In the genomic region with DNA sequence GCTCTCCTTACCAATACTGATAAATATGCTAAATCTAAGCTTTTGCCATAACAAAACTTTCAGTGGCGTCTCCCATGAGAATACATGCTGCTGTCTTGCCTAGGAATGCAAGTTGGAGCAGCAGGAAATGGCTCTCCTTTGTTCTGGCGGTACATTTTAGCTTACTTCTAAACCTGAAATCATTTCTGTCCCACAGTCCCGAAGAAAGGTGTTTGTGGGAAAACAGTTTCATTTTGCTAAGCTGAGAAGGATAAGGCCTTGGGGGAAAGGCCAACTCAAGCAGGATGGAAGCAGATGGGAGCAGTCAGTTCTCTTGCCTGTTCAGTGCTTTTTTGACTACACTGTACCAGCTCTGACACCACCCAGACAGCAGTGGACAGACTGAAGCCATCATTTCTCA, we compare ENCODE assay signal across 20 mouse cellular contexts. TPM values are rescaled to one million over a fixed set of nuclear protein-coding genes. Genes with fewer than 3 reads are reported as not detected.
DNase-seq lines count a peak whose midpoint lies in the region; ATAC-seq and TF ChIP-seq lines count a peak whose summit lies in the region.
"Had no signal": no experiment of that assay in that cellular context is flagged by ENCODE, and none has a peak within 500 bp of the region (broad histone marks: within the 10 kb centered on the region; RNA-seq: fewer than 3 reads in every experiment).

No protein-coding gene starts in this region.

- ATAC-seq in stomach, embryonic 14.5 days (ENCODE audit: insufficient number of reproducible peaks, insufficient read depth, low FRiP score, low read depth) = no peak
- ATAC-seq in stomach, postnatal 0 days (ENCODE audit: low FRiP score, low TSS enrichment) = no peak
- no peak for ATAC-seq in stomach, embryonic 16.5 days (ENCODE audit: insufficient read depth, low FRiP score)
- ATAC-seq: midbrain, embryonic 13.5 days had no signal

- no peak for TF ChIP-seq POLR2A in kidney, adult 2 months (IDR thresholded peaks at IDR 0.05; ENCODE audit: low read depth, low read length)

- no peaks in the 10 kb centered on the region; the same call in 1 of the 2 replicates for H3K4me1 ChIP-seq in kidney, adult 2 months (ENCODE audit: control insufficient read depth, insufficient read depth, low read length)
- H3K4me1 ChIP-seq in stomach, embryonic 14.5 days (ENCODE audit: control insufficient read depth, insufficient read depth, low read length) = peaks cover 19% of the 10 kb centered on the region; the same call in 1 of the 2 replicates
- no peaks in the 10 kb centered on the region for H3K4me1 ChIP-seq in stomach, postnatal 0 days (replicated peaks; ENCODE audit: control insufficient read depth, insufficient read depth)
- H3K4me1 ChIP-seq in stomach, embryonic 16.5 days (ENCODE audit: control insufficient read depth, insufficient read depth, low read length) = peaks cover 3% of the 10 kb centered on the region; the same call in 1 of the 2 replicates
- H3K4me1 ChIP-seq: embryonic facial prominence, embryonic 15.5 days; hindbrain, embryonic 10.5 days; midbrain, embryonic 13.5 days; neural tube, embryonic 15.5 days had no signal

- no peak overlapping the region for H3K9ac ChIP-seq in stomach, embryonic 14.5 days (replicated peaks; ENCODE audit: low read depth, low read length)
- H3K9ac ChIP-seq in stomach, postnatal 0 days (ENCODE audit: low read length) = no peak overlapping the region
- peak overlapping the region; percentile 31; the same call in 1 of the 2 replicates for H3K9ac ChIP-seq in stomach, embryonic 16.5 days (ENCODE audit: low read length)
- H3K9ac ChIP-seq: embryonic facial prominence, embryonic 15.5 days; midbrain, embryonic 13.5 days; neural tube, embryonic 15.5 days had no signal

- TF ChIP-seq EP300 in stomach, postnatal 0 days (optimal IDR thresholded peaks at IDR 0.05) = no peak

- no peaks in the 10 kb centered on the region for H3K27me3 ChIP-seq in kidney, adult 2 months (replicated peaks; ENCODE audit: control insufficient read depth, insufficient read depth, low read length)
- H3K27me3 ChIP-seq in stomach, embryonic 14.5 days (ENCODE audit: control insufficient read depth, insufficient read depth, low read length) = no peaks in the 10 kb centered on the region
- no peaks in the 10 kb centered on the region for H3K27me3 ChIP-seq in stomach, postnatal 0 days (ENCODE audit: control insufficient read depth, insufficient read depth, low read length)
- no peaks in the 10 kb centered on the region for H3K27me3 ChIP-seq in stomach, embryonic 16.5 days (ENCODE audit: control insufficient read depth, insufficient read depth, low read length)
- H3K27me3 ChIP-seq: CH12.LX; embryonic facial prominence, embryonic 15.5 days; midbrain, embryonic 13.5 days; neural tube, embryonic 15.5 days had no signal

- intact Hi-C loops in heart, postnatal 36 days (cut with DNase I) = no loop called here

- DNase-seq in heart, adult 11 months = peak; percentile 86
- no peak for DNase-seq in heart, postnatal 36 days
- peak; percentile 8 for DNase-seq in kidney, adult 2 months
- no peak for DNase-seq in kidney, postnatal 10 days
- no peak for DNase-seq in stomach, postnatal 0 days (ENCODE audit: low spot score)
- no peak for DNase-seq in retina, postnatal 1 day
- DNase-seq: cerebellum, postnatal 14 days; embryo, embryonic 11 days; gastrocnemius, postnatal 10 days; liver; lung, adult 18-20 months; thymus, adult 18-20 months had no signal

- 59% methylated on average over 3 of the region's 3 CpGs for WGBS in kidney, adult 2 months
- WGBS in stomach, embryonic 14.5 days = 52% methylated on average over 3 of the region's 3 CpGs
- WGBS in stomach, postnatal 0 days = 47% methylated on average over 3 of the region's 3 CpGs
- WGBS in stomach, embryonic 16.5 days = 47% methylated on average over 3 of the region's 3 CpGs

- no peak for TF ChIP-seq CTCF in kidney, adult 2 months (conservative IDR thresholded peaks at IDR 0.05; ENCODE audit: insufficient read depth, insufficient read length, low read depth, low read length)
- no peak for TF ChIP-seq CTCF in stomach, postnatal 0 days (IDR thresholded peaks at IDR 0.05; ENCODE audit: low read depth)

- no peak overlapping the region for H3K4me2 ChIP-seq in stomach, embryonic 14.5 days (replicated peaks; ENCODE audit: low read depth, low read length)
- no peak overlapping the region for H3K4me2 ChIP-seq in stomach, postnatal 0 days (replicated peaks; ENCODE audit: low read depth)
- H3K4me2 ChIP-seq in stomach, embryonic 16.5 days (ENCODE audit: low read depth, low read length) = no peak overlapping the region
- H3K4me2 ChIP-seq: embryonic facial prominence, embryonic 15.5 days; midbrain, embryonic 13.5 days; neural tube, embryonic 15.5 days had no signal

- H3K27ac ChIP-seq in kidney, adult 2 months (ENCODE audit: insufficient read depth, low read depth, low read length) = peak overlapping the region; percentile 19; the same call in 1 of the 2 replicates
- H3K27ac ChIP-seq in stomach, embryonic 14.5 days (ENCODE audit: low read length) = peak overlapping the region; percentile 34; the same call in 1 of the 2 replicates
- no peak overlapping the region for H3K27ac ChIP-seq in stomach, postnatal 0 days (replicated peaks)
- H3K27ac ChIP-seq in stomach, embryonic 16.5 days (ENCODE audit: low read length) = peak overlapping the region; percentile 32; the same call in 1 of the 2 replicates
- H3K27ac ChIP-seq: embryonic facial prominence, embryonic 15.5 days; hindbrain, embryonic 10.5 days; midbrain, embryonic 13.5 days; neural tube, embryonic 15.5 days had no signal

- no peaks in the 10 kb centered on the region for H3K9me3 ChIP-seq in stomach, embryonic 14.5 days (ENCODE audit: control insufficient read depth, low read depth, low read length)
- no peaks in the 10 kb centered on the region for H3K9me3 ChIP-seq in stomach, postnatal 0 days (ENCODE audit: control insufficient read depth, low read length)
- H3K9me3 ChIP-seq in stomach, embryonic 16.5 days (replicated peaks; ENCODE audit: control insufficient read depth, low read length) = no peaks in the 10 kb centered on the region
- H3K9me3 ChIP-seq: embryonic facial prominence, embryonic 15.5 days; hindbrain, embryonic 10.5 days; midbrain, embryonic 13.5 days; neural tube, embryonic 15.5 days had no signal

- no peaks in the 10 kb centered on the region for H3K36me3 ChIP-seq in kidney, adult 2 months (ENCODE audit: control insufficient read depth, insufficient read depth, low read length)
- H3K36me3 ChIP-seq in stomach, embryonic 14.5 days (ENCODE audit: control insufficient read depth, insufficient read depth, low read length) = no peaks in the 10 kb centered on the region
- no peaks in the 10 kb centered on the region for H3K36me3 ChIP-seq in stomach, postnatal 0 days (ENCODE audit: control insufficient read depth, insufficient read depth, low read length)
- no peaks in the 10 kb centered on the region for H3K36me3 ChIP-seq in stomach, embryonic 16.5 days (ENCODE audit: control insufficient read depth, insufficient read depth, low read length)
- H3K36me3 ChIP-seq: embryonic facial prominence, embryonic 15.5 days; hindbrain, embryonic 10.5 days; midbrain, embryonic 13.5 days; neural tube, embryonic 15.5 days had no signal

- no peak overlapping the region for H3K4me3 ChIP-seq in kidney, adult 2 months (ENCODE audit: insufficient read depth, low read depth, low read length)
- no peak overlapping the region for H3K4me3 ChIP-seq in stomach, embryonic 14.5 days (ENCODE audit: low read depth, low read length)
- no peak overlapping the region for H3K4me3 ChIP-seq in stomach, postnatal 0 days (ENCODE audit: low read depth, low read length)
- H3K4me3 ChIP-seq in stomach, embryonic 16.5 days (replicated peaks; ENCODE audit: low read length) = no peak overlapping the region
- H3K4me3 ChIP-seq: embryonic facial prominence, embryonic 15.5 days; hindbrain, embryonic 10.5 days; midbrain, embryonic 13.5 days; myocyte; neural tube, embryonic 15.5 days had no signal

RNA-seq across cellular contexts. Expression of a gene that starts 49.1 kb away (rescaled TPM):
- 10 to 100 TPM; 38.4 to 42.0 TPM for total RNA-seq in heart, postnatal 36 days (2021)
- polyA plus RNA-seq in kidney, adult 2 months (2012; rRNA removed) = 7.4 and 8.5 TPM in 2 replicates
- polyA plus RNA-seq in stomach, embryonic 14.5 days (2014; fragmentation: Nextera tagmentation; extraction: Ambion mirVana) = 23.0 and 27.3 TPM in 2 replicates
- polyA plus RNA-seq in stomach, postnatal 0 days (2015; fragmentation: Nextera tagmentation; extraction: Ambion mirVana) = 4.2 and 4.5 TPM in 2 replicates
- 10.6 and 10.8 TPM in 2 replicates for polyA plus RNA-seq in stomach, embryonic 16.5 days (2015; fragmentation: Nextera tagmentation; extraction: Ambion mirVana)

RNA-seq across cellular contexts. Expression of a gene that starts 49.6 kb away (rescaled TPM):
- total RNA-seq in heart, postnatal 36 days (2021) = 10 to 100 TPM; 18.8 to 21.1 TPM
- polyA plus RNA-seq in kidney, adult 2 months (2012; rRNA removed) = 23.2 and 23.9 TPM in 2 replicates
- 60.9 and 61.8 TPM in 2 replicates for polyA plus RNA-seq in stomach, embryonic 14.5 days (2014; fragmentation: Nextera tagmentation; extraction: Ambion mirVana)
- 15.2 and 15.6 TPM in 2 replicates for polyA plus RNA-seq in stomach, postnatal 0 days (2015; fragmentation: Nextera tagmentation; extraction: Ambion mirVana)
- 46.2 and 48.3 TPM in 2 replicates for polyA plus RNA-seq in stomach, embryonic 16.5 days (2015; fragmentation: Nextera tagmentation; extraction: Ambion mirVana)

Comparison
In these comparisons a context has a peak if more than half of its experiments do, and no peak if none do; other contexts are left out.
1. DNase-seq: peak in heart, adult 11 months (single experiment) and kidney, adult 2 months (single experiment); none in heart, postnatal 36 days (0 of 2), kidney, postnatal 10 days (single experiment), stomach, postnatal 0 days (single experiment) and retina, postnatal 1 day (single experiment).